Mouse (Mus musculus) thymus, postnatal 0 days (tissue): ENCODE data around the gene Bsx. TPM values are rescaled to one million over a fixed set of nuclear protein-coding genes. Genes with fewer than 3 reads are reported as not detected.
A peak's percentile ranks its signal among the peaks of the same experiment; 100 is the strongest.

Experiments used
- DNase-seq: peaks from one replicate; pipeline ENCODE4 v3.0.0-alpha.2; 2015; ENCODE audit warnings: low spot score
- polyA plus RNA-seq: library from polyadenylated mRNA; unstranded; fragments of >200 nt; fragmentation: Nextera tagmentation; extraction: Ambion mirVana; gene quantifications from 2 replicates; pipeline ENCODE4 v1.2.1, GENCODE M21; 2015

Bsx gene
- not detected in 2 replicates for polyA plus RNA-seq

- DNase-seq = peak; percentile 23
Measured at GRCm38 (mm10) chr9:40873556-40874470, at the start of gene Bsx. TSS of gene Bsx (plus strand) at chr9:40874127.

GRCm38 (mm10) chr9:40825601-40826000, 48.3 kb upstream of the Bsx start:
- no peak for DNase-seq

- DNase-seq = no peak
Measured at GRCm38 (mm10) chr9:40827366-40827765, 46.6 kb upstream of the Bsx start.

- DNase-seq = peak; percentile 73
Measured at GRCm38 (mm10) chr9:40834569-40834968, 39.4 kb upstream of the Bsx start.

GRCm38 (mm10) chr9:40836681-40837080, 37.2 kb upstream of the Bsx start:
- no peak for DNase-seq

DNA sequence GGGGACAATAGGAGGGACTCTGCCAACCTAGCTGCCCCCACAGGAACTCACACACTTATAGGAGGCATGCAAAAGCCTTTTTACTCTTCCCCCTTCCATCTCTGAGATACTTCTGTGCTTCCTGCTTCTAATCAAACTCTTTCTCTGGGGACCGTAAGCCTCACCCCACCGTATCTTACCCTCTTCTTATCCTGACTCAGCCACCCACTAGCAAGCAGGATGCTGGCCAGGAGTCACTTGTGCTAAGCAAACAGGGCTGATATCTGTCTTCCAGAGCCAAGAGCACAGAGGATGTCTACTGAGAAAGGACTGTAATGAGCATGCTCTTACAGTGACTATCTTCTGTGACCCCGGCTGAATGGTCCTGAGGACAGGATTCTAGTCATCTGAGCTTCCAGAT, 34.3 kb upstream of the Bsx start:
- DNase-seq = no peak

DNA sequence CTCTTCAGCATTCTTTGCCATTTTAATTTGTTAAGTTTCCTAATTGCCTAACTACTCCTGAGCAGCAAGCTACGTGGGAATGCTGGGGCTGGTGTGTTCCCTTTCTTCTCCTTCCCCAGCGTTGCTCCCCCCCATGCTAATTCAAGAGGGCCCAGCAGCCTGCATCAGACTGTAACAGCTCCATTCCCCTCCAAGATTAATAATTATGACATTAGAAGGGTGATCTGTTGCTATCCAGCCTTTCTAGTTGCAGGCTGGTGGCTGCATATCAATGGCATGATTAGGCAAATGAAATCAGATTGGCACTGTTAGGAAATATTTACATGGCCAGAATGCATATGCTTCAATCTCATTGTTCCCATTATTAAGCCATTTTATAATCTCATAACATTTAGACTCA, 22.4 kb upstream of the Bsx start:
- no peak for DNase-seq

GRCm38 (mm10) chr9:40858461-40859160, 15.3 kb upstream of the Bsx start:
- DNase-seq = no peak

DNA sequence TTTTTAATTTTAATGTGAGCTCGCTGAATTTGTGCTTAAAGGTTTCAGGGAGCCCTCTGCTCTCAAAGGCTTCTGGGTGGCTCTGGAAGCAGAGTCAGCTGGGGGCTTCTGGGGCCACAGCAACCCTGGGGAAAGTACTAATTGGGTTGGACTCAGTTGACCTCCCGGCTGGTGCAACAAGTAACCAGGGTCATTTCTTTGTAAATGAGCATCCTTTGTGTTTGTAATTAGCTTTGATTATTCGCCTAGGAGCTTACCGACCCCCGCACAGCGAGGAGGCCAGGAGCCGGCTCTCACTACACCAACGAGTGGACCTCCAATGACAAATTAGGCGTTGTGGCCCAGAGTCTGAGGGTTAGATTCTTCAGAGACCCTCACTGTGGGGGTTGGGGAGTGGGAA, 14.7 kb upstream of the Bsx start:
- DNase-seq = no peak

- DNase-seq = no peak
Measured at GRCm38 (mm10) chr9:40870331-40870730, 3.6 kb upstream of the Bsx start.

GRCm38 (mm10) chr9:40871369-40872155, 2.4 kb upstream of the Bsx start:
- DNase-seq = no peak

- DNase-seq = no peak
Measured at GRCm38 (mm10) chr9:40872156-40872478, 1.8 kb upstream of the Bsx start.

GRCm38 (mm10) chr9:40874961-40875360, 1.0 kb downstream of the Bsx start:
- DNase-seq = no peak

DNA sequence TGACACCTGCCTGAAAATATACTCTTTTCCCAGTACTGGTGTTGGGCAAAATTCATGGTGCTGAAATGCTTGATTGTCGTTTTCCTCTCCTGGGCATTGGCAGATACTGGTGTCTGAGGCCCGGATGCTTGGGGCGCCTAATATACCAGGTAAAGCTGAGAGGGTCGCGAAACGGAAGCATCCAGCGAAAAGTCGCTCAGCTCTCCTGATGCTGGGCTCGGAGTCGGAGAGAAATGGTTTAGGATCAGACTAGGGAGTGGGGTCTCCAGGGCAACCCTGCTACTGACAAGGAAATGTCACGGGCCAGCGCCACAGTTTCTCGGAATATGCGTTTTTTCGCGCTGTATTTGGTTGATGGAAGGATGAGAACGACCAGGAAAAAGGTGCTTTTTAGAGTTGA, 1.5 kb downstream of the Bsx start:
- no peak for DNase-seq

DNA sequence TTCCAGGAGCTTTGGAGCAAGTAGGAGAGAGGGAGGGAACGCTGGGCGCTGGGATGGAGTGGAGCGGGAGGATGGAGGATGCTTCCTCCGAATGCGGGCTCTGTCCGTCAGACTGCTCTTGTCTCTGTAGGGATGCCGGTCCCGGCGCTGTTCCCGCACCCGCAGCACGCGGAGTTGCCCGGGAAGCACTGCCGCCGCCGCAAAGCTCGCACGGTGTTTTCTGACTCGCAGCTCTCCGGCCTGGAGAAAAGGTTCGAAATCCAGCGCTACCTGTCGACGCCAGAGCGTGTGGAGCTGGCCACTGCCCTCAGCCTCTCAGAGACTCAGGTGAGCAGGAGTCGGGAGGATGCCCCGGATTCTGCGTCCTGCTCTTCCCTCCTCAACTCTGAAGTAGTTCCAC, 2.2 kb downstream of the Bsx start:
- no peak for DNase-seq

GRCm38 (mm10) chr9:40876693-40877092, 2.8 kb downstream of the Bsx start:
- DNase-seq = no peak

GRCm38 (mm10) chr9:40877146-40877880, 3.4 kb downstream of the Bsx start:
- DNase-seq = no peak

DNA sequence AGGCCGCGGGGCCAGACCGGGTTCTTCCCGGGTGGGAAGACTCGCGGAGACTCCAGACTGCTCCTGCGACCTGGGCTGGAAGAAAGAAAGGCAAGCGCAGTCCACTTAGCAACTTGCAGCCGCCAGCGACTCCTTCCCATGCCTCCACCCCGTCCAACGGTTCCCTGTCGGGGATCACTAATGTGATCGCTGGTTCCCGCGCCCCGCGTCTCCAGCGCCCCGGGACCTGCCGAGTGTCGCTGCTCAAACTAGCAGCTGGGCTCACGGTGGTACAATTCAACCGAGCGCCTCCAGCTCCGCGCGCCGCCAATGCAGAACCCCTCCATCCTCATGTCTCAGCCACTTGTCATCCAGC, 3.9 kb downstream of the Bsx start:
- DNase-seq = no peak

DNA sequence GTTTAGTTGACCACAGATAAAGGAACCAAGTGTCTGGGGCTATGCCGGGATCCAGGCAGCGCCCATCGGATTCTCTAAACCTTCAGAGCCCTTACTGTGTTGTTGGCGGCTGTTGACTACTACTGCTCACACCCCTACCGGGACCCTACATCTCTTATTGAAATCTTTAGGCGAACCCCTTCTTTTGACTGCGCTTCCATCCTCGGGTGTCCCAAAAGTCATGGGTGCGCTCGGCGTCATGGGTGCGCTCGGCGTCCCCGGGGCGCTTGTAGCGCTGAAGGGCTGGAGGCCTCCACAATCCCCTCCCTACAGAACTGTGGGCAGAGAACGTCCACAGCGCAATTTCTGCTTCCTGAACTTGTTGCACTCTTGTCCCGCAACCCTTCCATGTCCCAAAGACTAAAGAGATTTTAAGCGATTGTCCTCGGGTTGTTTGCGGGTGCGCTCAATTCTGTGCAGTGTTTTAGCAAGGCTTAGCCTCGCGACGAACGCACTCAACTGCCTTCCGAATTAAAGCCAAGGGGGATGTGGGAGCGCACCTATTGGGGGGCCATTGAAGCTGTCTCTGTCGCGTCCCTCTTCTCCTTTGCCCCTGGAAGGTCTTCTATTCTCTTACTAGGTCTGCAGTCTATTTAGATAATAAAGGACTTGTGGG, 4.5 kb downstream of the Bsx start:
- no peak for DNase-seq

DNA sequence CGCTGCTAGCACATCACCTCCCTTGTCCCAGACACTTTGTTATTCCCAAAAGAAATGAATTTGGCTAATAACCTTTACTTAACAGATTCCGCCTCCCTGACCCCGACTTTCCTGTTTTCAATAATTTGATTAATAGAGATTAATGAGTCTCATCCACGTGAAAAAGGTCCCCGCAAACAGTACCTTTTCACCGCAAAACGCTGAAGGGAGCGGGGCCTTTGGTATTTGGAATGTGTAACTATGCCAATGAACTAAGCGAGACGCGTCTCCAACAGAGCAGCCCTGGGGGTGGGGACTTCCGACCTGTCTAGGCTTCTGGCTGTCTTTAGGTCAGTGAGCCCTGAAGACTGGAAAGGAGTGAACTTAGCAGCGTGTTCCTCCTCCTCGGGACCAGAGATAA, 5.1 kb downstream of the Bsx start:
- no peak for DNase-seq

- DNase-seq = no peak
Measured at GRCm38 (mm10) chr9:40885669-40886068, 11.7 kb downstream of the Bsx start.
